Mouse (Mus musculus) midbrain, embryonic 13.5 days (tissue): ENCODE measurements around the gene 1700003E16Rik. TPM values are rescaled to one million over a fixed set of nuclear protein-coding genes. Genes with fewer than 3 reads are reported as not detected.

Source experiments
- ATAC-seq: fragments of 200-750 bp; cut with Nextera tagmentation; 2 replicates; pipeline ENCODE4 v1.8.0; 2017; ENCODE audit warnings: mild to moderate bottlenecking, moderate TSS enrichment, moderate library complexity
- H3K27ac ChIP-seq: fragments of 300-500 bp; sonication (generic); 2 replicates; pipeline ENCODE4 v1.5.1; 2015; ENCODE audit warnings: inconsistent platforms, mild to moderate bottlenecking, moderate library complexity
- H3K27me3 ChIP-seq: fragments of 300-500 bp; sonication (generic); 2 replicates; pipeline ENCODE4 v1.6.1; 2015; ENCODE audit warnings: mild to moderate bottlenecking, inconsistent platforms
- H3K36me3 ChIP-seq: fragments of 300-500 bp; sonication (generic); 2 replicates; pipeline ENCODE4 v1.6.1; 2015; ENCODE audit warnings: mild to moderate bottlenecking, inconsistent platforms
- H3K4me1 ChIP-seq: fragments of 300-500 bp; sonication (generic); replicated peaks from 2 replicates; pipeline ENCODE4 v1.6.1; 2015; ENCODE audit warnings: inconsistent platforms
- H3K4me2 ChIP-seq: fragments of 300-500 bp; sonication (generic); replicated peaks from 2 replicates; pipeline ENCODE4 v1.6.1; 2015; ENCODE audit warnings: moderate library complexity, mild to moderate bottlenecking, inconsistent platforms
- H3K4me3 ChIP-seq: fragments of 300-500 bp; sonication (generic); replicated peaks from 2 replicates; pipeline ENCODE4 v1.5.1; 2015; ENCODE audit warnings: mild to moderate bottlenecking, inconsistent platforms
- H3K9ac ChIP-seq: fragments of 300-500 bp; sonication (generic); replicated peaks from 2 replicates; pipeline ENCODE4 v1.6.1; 2015; ENCODE audit warnings: mild to moderate bottlenecking, inconsistent platforms
- H3K9me3 ChIP-seq: fragments of 300-500 bp; sonication (generic); 2 replicates; pipeline ENCODE4 v1.6.1; 2016; ENCODE audit warnings: mild to moderate bottlenecking, inconsistent platforms
- WGBS: fragments of 180-500 bp; shearing (Covaris S2); methylation state at CpG from one replicate; pipeline ENCODE4 v1.1.7; 2015; 5-methylcytosine and 5-hydroxymethylcytosine counted together
- polyA plus RNA-seq: library from polyadenylated mRNA; unstranded; fragments of >200 nt; fragmentation: Nextera tagmentation; extraction: Ambion mirVana; gene quantifications from 2 replicates; pipeline ENCODE4 v1.2.1, GENCODE M21; 2015

Gene 1700003E16Rik
- 3.0 and 3.3 TPM in 2 replicates for polyA plus RNA-seq

DNA sequence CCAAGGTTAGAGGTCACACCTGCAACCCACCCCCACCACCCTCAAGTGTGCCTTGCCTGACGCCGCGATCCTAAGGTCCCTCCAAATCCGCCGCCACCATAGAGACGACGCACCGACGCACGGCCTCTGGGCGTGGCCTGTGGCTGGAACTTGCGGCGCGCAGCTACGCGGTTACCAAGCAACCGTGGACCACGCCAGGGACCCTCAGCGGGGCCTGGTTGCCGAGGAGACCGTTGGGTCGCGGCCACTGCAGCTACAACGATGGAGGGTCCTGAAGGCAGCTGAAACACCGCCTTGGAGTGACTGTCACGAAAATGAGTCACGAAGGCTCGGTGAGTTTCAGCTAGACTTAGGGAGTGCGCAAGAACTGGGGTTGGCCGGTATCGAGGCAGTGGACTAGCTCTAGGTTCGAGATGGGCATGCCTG is at the start of gene 1700003E16Rik, which contains the start of gene Wdr54:
TSS of gene 1700003E16Rik (plus strand) at position 146 of the 426 bp plus-strand sequence.
TSS of gene Wdr54 (minus strand) at position 139 of the 426 bp plus-strand sequence.
- H3K4me1 ChIP-seq: peaks cover 30% of the 10 kb centered on the region
- peak within 1 kb of the TSS; percentile 85 for H3K4me2 ChIP-seq
- H3K27me3 ChIP-seq: peaks cover 15% of the 10 kb centered on the region
- 1% methylated on average over 32 of the region's 32 CpGs for WGBS
- peaks cover 14% of the 10 kb centered on the region for H3K36me3 ChIP-seq
- peak within 1 kb of the TSS; percentile 68 for H3K9ac ChIP-seq
- peak; percentile 95 for ATAC-seq
- peak within 1 kb of the TSS; percentile 47; the same call in 1 of the 2 replicates for H3K27ac ChIP-seq
- H3K9me3 ChIP-seq: no peaks in the 10 kb centered on the region
- H3K4me3 ChIP-seq: peak within 1 kb of the TSS; percentile 62

DNA sequence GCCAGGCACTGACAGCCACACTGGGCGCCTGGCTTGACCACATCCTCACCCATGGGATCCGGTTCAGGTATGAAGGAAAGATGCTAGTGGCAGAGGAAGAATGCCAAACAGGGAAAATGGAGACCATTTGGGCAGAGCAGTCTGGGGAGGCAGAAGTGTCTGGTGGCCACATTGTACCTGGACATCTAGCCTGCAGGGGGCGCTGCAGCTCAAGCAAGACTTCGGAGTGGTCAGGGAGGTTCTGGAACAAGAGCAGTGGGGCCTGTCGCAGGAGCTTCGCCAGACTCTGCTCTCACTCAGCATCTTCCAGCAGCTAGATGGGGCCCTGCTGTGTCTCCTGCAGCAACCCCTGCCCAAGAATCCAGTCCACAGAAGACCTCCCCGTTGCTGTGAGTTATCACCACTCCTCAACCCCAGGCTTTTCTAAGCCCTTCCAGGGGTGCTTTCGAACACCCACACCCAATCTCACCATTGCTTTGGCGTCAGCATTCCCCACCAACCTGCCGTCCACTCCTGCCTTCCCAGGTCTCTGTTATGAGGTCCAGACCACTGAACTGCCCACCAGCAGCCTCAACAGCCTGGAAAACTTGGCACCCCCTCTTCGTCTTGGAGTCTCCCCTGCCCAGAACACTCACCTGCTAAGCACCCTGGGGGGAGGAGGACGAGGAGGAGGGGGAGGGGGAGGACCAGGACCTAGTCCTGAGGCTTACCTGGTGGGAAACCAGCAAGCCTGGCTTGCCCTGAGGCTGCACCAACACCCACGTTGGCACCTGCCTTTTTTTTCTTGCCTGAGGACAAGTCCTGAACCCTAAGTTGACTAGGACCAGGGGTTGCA is 48.4 kb upstream of the 1700003E16Rik start:
- Histone ChIP-seq H3K36me3 (peaks cover 23% of the 10 kb centered on the region), H3K9me3 (no peaks in the 10 kb centered on the region), H3K4me2 (peak overlapping the region; percentile 82), H3K9ac (peak overlapping the region; percentile 88; the same call in 1 of the 2 replicates), H3K27me3 (0 out of 2 replicates have a peak, but pooled peaks cover 4% of the 10 kb centered on the region), H3K4me3 (peak overlapping the region; percentile 87), H3K27ac (peak overlapping the region; percentile 86; the same call in 1 of the 2 replicates), H3K4me1 (peaks cover 36% of the 10 kb centered on the region)
- WGBS: 30% methylated on average over 13 of the region's 13 CpGs
- ATAC-seq: peak; percentile 22; the same call in 1 of the 2 replicates

DNA sequence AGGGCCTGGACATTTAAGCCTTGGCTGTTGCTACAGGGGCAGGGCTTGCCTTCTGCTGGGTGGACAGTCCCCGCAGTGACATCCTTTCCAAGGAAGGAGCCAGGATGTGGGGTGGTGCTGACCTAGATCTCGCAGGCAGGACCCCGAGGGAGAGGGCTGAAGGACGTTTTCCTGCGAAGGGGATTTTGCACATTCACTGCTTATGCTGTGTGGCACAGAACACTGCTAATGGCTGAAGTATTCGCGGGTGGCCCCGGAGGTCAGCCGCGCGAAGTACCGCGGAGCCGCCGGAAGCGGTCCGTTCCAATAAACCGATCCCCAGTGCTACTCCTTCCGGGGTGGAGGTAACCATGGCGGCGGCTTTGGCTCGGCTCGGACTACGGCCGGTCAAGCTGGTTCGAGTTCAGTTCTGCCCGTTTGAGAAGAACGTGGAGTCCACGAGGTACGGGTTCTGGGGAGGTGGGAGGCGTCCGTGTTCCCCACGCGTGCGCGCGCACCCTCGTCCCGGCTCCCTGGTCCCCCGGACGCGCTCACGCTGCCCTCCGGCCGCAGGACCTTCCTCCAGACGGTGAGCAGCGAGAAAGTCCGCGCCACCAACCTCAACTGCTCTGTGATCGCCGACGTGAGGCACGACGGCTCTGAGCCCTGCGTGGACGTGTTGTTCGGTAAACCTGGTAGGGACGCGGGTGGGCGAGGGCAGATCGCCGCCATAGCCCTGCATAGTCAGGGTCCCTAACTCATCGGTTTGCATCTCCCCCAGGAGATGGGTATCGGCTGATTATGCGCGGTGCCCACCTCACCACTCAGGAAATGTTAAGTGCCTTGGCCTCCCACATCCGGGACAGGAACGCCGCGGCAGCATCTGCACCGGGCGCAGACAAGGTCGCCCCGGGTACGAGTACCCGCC is 47.2 kb upstream of the 1700003E16Rik start, which contains the start of gene Mrpl53:
TSS of gene Mrpl53 (plus strand) at position 279 of the 907 bp plus-strand sequence.
- Histone ChIP-seq H3K9ac (peak within 1 kb of the TSS; percentile 88), H3K36me3 (peaks cover 23% of the 10 kb centered on the region), H3K9me3 (no peaks in the 10 kb centered on the region), H3K4me1 (peaks cover 27% of the 10 kb centered on the region), H3K4me2 (peak within 1 kb of the TSS; percentile 82), H3K27me3 (no peaks in the 10 kb centered on the region), H3K27ac (peak within 1 kb of the TSS; percentile 86), H3K4me3 (peak within 1 kb of the TSS; percentile 87)
- under 1% methylated on average over 76 of the region's 76 CpGs for WGBS
- peak; percentile 93 for ATAC-seq

DNA sequence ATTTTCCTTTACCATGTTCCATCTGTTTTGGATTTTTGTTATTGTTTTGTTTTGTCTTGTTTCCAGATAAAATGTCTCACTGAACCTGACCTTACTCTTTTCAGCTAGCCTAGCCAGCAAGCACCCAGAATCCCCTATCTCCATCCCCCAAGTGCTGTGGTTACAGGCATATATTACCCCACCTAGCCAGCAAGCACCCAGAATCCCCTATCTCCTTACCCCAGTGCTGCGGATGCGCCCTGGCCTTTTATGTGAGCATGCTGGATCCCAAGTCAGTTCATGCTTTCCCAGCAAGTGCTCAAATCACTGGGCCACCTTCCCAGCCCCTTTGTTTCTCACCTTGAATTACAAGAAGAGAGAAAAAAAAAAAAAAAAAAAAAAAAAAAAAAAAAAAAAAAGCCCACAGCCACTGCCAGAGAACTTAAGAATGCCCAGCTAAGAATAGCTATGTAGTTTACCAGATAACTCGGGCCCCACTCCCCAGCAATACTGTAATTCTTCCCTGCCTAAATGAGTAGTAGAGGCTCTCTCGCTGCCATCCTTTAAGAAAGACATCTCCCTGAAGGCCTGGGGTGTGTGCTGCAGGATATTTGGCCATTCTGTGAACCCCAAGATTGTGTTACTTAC is 44.6 kb upstream of the 1700003E16Rik start:
- H3K27me3 ChIP-seq: no peaks in the 10 kb centered on the region
- H3K9me3 ChIP-seq: no peaks in the 10 kb centered on the region
- WGBS: 91% methylated on average over 4 of the region's 4 CpGs
- no peak overlapping the region for H3K27ac ChIP-seq
- H3K4me3 ChIP-seq: no peak overlapping the region
- peaks cover 44% of the 10 kb centered on the region for H3K4me1 ChIP-seq
- H3K9ac ChIP-seq: no peak overlapping the region
- H3K4me2 ChIP-seq: no peak overlapping the region
- H3K36me3 ChIP-seq: peaks cover 12% of the 10 kb centered on the region
- no peak for ATAC-seq

DNA sequence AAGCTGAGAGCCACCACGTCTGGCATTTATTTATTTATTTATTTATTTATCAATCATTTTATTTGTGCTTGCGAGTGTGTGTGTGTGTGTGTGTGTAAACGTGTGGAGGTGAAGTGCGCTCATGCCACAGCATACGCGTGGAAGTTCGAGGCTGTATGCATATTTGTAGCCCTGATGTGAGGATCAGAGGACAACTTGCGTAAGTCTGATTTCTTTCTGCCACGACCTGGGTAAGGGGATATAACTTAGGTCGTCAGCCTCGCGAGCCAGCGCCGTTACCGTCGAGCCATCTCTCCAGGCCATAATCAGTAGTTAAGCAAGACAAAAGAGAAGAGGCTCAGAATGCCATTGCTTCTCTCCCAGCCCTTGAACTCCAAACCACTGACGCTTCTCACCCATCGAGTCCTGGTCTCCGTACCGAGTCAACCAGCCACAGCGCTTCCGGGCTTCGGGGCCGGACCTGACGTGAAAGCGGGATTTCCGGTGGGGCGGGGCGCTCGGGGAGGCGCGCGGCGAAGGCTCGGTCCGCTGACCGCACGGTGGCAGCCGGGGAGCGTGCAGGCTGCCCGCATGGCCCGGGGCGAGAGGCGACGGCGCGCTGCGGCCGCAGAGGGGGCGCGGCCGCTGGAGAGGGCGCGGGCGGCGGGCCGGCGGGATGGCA is 41.1 kb upstream of the 1700003E16Rik start, which contains the start of gene Mogs:
TSS of gene Mogs (plus strand) at position 486 of the 661 bp plus-strand sequence.
- Histone ChIP-seq H3K27me3 (no peaks in the 10 kb centered on the region), H3K4me2 (peak within 1 kb of the TSS; percentile 88), H3K9ac (peak within 1 kb of the TSS; percentile 93), H3K4me1 (peaks cover 55% of the 10 kb centered on the region), H3K4me3 (peak within 1 kb of the TSS; percentile 88), H3K27ac (peak within 1 kb of the TSS; percentile 84), H3K36me3 (peaks cover 37% of the 10 kb centered on the region), H3K9me3 (no peaks in the 10 kb centered on the region)
- 2% methylated on average over 49 of the region's 58 CpGs for WGBS
- peak; percentile 88 for ATAC-seq

DNA sequence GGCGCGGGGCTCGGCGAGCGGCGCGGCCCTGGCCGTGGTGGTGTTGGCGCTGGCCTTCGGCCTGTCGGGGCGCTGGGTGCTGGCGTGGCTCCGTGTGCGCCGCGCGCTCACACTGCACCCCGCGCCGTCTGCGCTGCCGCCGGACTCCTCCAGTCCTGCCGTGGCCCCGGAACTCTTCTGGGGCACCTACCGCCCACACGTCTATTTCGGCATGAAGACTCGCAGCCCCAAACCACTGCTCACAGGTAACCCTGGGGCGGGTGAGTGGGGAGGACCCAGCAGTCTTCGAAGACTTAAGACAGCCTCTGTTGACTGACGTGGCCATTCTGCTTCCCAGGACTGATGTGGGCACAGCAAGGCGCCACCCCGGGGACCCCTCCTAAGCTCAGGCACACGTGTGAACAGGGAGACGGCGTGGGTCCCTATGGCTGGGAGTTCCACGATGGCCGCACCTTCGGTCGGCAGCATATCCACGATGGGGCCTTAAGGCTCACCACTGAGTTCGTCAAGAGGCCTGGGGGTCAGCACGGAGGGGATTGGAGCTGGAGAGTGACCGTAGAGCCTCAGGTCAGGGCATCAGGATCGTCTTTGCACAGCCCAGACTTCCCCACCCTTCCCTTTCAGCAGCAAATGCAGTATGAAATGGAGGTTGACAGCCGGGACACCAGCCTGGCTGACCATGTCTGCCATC is 40.4 kb upstream of the 1700003E16Rik start:
- Histone ChIP-seq H3K36me3 (peaks cover 36% of the 10 kb centered on the region), H3K4me3 (peak overlapping the region; percentile 88), H3K27me3 (no peaks in the 10 kb centered on the region), H3K9me3 (no peaks in the 10 kb centered on the region), H3K27ac (peak overlapping the region; percentile 84), H3K4me1 (peaks cover 58% of the 10 kb centered on the region), H3K4me2 (peak overlapping the region; percentile 88), H3K9ac (peak overlapping the region; percentile 93)
- WGBS: 1% methylated on average over 37 of the region's 48 CpGs
- peak; percentile 44 for ATAC-seq

DNA sequence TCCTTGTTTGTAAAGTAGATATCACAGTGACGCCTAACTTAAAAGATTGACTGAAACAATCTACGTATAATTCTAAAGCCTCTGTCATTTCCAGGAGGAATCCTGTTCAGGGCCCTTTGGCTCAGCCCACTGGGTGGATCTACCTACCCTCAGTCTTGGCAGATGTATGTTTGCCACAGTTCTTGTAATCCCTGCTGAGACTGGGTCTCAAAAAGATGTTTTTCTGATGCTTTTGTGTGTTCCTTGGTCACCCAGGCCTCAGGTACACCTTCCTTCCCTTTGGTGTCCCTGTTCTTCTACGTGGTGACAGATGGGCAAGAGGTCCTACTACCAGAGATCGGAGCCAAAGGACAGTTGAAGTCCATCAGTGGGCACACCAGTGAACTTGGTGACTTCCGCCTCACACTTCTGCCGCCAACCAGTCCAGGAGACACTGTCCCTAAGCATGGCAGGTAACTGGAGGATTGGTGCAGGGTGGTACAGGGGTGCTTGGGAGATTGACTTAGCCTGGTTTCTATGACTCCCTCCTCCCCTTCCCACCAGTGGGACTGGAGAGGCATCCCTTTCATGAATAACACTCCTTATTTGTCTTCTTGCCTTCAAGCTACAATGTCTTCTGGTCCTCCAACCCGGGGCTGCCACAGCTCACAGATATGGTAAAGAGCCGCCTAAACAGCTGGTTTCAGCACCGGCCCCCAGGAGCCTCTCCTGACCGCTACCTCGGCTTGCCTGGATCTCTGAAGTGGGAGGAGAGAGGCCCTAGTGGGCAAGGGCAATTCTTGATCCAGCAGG is 39.6 kb upstream of the 1700003E16Rik start:
- Histone ChIP-seq H3K27me3 (no peaks in the 10 kb centered on the region), H3K9me3 (no peaks in the 10 kb centered on the region), H3K4me3 (peak overlapping the region; percentile 88), H3K4me1 (peaks cover 56% of the 10 kb centered on the region), H3K9ac (peak overlapping the region; percentile 93), H3K4me2 (peak overlapping the region; percentile 88), H3K36me3 (peaks cover 33% of the 10 kb centered on the region), H3K27ac (0 out of 2 replicates have a peak overlapping the region, but pooled peaks have one; percentile 84)
- ATAC-seq: no peak
- WGBS: 80% methylated on average over 11 of the region's 11 CpGs

DNA sequence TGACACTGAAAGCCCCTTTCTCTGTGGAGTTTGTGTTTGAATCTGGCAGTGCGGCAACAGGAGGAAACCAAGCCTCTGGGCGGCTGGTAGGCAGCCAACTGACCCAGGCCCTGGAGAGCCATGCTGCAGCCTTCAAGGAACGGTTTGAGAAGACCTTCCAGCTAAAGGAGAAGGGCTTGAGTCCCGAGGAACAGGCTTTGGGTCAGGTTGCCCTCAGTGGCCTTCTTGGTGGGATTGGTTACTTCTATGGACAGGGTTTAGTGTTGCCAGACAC is 39.1 kb upstream of the 1700003E16Rik start:
- peak overlapping the region; percentile 88 for H3K4me2 ChIP-seq
- H3K4me1 ChIP-seq: peaks cover 57% of the 10 kb centered on the region
- H3K27ac ChIP-seq: no peak overlapping the region
- ATAC-seq: no peak
- H3K27me3 ChIP-seq: no peaks in the 10 kb centered on the region
- no peaks in the 10 kb centered on the region for H3K9me3 ChIP-seq
- peaks cover 33% of the 10 kb centered on the region for H3K36me3 ChIP-seq
- 88% methylated on average over 4 of the region's 4 CpGs for WGBS
- H3K9ac ChIP-seq: peak overlapping the region; percentile 93; the same call in 1 of the 2 replicates
- H3K4me3 ChIP-seq: peak overlapping the region; percentile 88; the same call in 1 of the 2 replicates

DNA sequence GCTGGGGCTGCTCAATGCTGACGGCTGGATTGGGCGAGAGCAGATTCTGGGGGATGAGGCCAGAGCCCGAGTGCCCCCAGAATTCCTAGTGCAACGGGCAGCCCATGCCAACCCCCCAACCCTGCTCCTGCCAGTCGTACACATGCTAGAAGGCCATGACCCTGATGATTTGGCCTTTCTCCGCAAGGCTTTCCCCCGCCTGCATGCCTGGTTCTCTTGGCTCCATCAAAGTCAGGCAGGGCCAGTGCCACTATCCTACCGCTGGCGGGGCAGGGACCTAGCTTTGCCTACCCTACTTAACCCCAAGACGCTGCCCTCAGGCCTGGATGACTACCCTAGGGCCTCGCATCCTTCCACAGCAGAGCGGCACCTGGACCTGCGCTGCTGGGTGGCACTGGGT is 38.6 kb upstream of the 1700003E16Rik start:
- Histone ChIP-seq H3K4me1 (peaks cover 62% of the 10 kb centered on the region), H3K9ac (no peak overlapping the region), H3K4me2 (no peak overlapping the region), H3K36me3 (peaks cover 33% of the 10 kb centered on the region), H3K9me3 (no peaks in the 10 kb centered on the region), H3K27ac (no peak overlapping the region), H3K27me3 (no peaks in the 10 kb centered on the region), H3K4me3 (0 out of 2 replicates have a peak overlapping the region, but pooled peaks have one; percentile 1)
- WGBS: 94% methylated on average over 13 of the region's 13 CpGs
- no peak for ATAC-seq

DNA sequence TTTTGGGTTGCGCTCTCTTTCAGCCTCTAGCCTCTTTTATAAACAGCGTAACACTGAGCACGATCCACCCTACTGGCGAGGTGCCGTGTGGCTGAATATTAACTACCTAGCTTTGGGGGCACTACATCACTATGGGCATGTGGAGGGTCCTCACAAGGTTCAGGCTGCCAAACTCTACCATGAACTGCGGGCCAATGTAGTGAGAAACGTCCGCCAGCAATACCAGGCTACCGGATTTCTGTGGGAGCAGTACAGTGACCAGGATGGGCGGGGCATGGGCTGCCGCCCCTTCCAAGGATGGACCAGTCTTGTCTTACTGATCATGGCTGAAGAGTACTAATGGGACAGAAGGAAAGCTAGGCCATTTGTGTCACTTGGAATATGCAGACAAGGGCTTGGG is 37.8 kb upstream of the 1700003E16Rik start:
- no peak overlapping the region for H3K4me2 ChIP-seq
- no peak overlapping the region for H3K4me3 ChIP-seq
- H3K36me3 ChIP-seq: peaks cover 33% of the 10 kb centered on the region
- H3K9me3 ChIP-seq: no peaks in the 10 kb centered on the region
- ATAC-seq: no peak
- peaks cover 70% of the 10 kb centered on the region for H3K4me1 ChIP-seq
- 86% methylated on average over 11 of the region's 11 CpGs for WGBS
- H3K27ac ChIP-seq: no peak overlapping the region
- no peak overlapping the region for H3K9ac ChIP-seq
- H3K27me3 ChIP-seq: no peaks in the 10 kb centered on the region
